Mouse (Mus musculus): Measurements from ENCODE around the gene Pam16. TPM values are rescaled to one million over a fixed set of nuclear protein-coding genes. Genes with fewer than 3 reads are reported as not detected.
A peak's percentile ranks its signal among the peaks of the same experiment; 100 is the strongest.

Gene Pam16
- polyA plus RNA-seq, 1 experiment from 2014 or later, result 83.1 TPM

DNA sequence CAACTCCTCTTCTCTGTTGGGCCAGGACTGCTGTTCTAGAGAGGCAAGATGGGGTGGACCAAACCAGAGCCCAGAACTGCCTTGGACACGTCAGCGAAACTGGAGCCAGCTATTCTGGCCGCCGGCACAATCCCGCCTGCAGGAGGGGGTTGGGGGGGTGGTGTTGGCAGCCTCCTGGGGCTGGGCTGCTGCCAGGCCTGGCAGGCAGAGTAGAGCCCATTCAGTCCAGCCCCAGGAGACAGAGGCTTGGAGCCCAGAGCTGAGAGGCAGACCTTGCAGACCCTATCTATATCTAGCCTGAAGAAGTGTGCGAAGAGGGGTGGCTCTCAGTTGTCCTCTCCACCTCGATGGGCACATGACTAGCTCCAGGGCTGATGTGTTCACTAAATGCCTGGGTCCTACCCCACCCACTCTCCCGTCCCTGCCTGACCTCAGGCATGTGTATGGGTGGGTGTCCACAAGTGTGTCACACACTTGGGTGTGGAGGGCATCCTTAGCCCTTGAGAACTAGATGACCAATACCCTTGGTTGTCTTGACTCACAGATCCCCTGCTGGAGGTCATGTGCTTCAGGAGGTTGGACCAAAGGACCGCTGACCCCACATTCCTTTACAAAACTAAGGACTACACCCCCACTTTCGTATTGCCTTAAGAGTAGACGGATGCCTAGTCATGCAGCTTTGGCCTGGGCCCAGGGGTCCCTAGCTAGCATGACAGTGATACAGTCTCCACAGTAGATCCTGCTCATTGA is 19.1 kb upstream of the Pam16 start:
- Histone ChIP-seq H3K27ac (peak overlapping the region; percentile 92), H3K9me3 (no peaks in the 10 kb centered on the region)

DNA sequence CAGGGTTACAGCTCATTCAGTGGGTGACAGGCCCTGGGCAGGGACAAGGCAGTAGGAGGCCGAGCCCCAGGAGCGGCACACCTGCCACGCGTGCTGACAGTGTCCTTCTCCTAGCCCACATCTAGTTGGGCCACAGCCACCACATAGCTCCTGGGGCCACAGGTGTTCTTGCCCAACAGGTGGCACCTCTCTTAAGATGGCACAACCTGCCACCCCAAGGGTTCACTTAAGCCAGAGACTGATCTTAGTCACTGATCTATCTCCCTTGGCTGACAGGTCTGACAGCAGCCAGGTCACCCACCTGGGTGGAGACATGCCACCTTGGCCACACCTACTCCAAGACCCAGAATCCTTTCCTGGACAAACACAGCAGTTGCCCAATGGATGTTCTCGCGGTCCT is 18.1 kb upstream of the Pam16 start:
- Histone ChIP-seq H3K4me3 (peak overlapping the region; percentile 80), H3K27ac (peak overlapping the region; percentile 92), H3K4me1 (peaks cover 80% of the 10 kb centered on the region), H3K9ac (no peak overlapping the region), H3K4me2 (peak overlapping the region; percentile 70), H3K36me3 (peaks cover 20% of the 10 kb centered on the region), H3K9me3 (no peaks in the 10 kb centered on the region), H3K27me3 (no peaks in the 10 kb centered on the region)
- 73% methylated on average over 6 of the region's 6 CpGs for WGBS
- ATAC-seq (ENCODE audit: insufficient number of reproducible peaks, low FRiP score, low TSS enrichment, low read depth), result no peak

More for the DNA sequence above, 19.1 kb upstream of the Pam16 start:
- H3K27me3 ChIP-seq, result no peaks in the 10 kb centered on the region
- peaks cover 89% of the 10 kb centered on the region for H3K4me1 ChIP-seq
- ATAC-seq (ENCODE audit: insufficient number of reproducible peaks, low FRiP score, low TSS enrichment, low read depth), result 0 out of 2 replicates have a peak, but pooled peaks have one; percentile 30
- H3K9ac ChIP-seq, result no peak overlapping the region
- H3K4me3 ChIP-seq, result peak overlapping the region; percentile 80
- WGBS, result 46% methylated on average over 11 of the region's 11 CpGs
- H3K36me3 ChIP-seq, result peaks cover 29% of the 10 kb centered on the region
- H3K4me2 ChIP-seq, result peak overlapping the region; percentile 70

DNA sequence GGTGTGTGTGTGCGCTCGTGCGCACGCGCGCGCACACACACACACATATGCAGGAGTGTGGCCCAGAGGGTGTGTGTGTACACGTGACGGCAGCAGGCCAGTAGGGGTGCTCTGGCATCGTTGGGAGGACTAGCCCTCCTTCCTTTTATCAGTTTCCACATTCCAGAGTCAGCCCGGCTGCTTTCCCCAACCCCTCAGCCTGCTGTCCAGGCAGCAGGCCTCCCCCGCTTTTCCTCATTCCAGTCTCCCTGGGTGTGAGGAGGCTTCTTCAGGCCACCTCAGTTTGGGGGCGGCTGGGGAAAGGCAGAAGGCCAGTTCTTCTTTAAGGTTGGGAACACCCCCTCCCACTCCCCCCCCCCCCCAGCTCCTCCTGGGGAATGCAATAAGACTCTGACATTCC is 17.4 kb upstream of the Pam16 start:
- Histone ChIP-seq H3K9me3 (no peaks in the 10 kb centered on the region), H3K27me3 (no peaks in the 10 kb centered on the region), H3K4me1 (peaks cover 72% of the 10 kb centered on the region), H3K9ac (no peak overlapping the region), H3K4me2 (peak overlapping the region; percentile 70), H3K4me3 (peak overlapping the region; percentile 80), H3K36me3 (peaks cover 22% of the 10 kb centered on the region), H3K27ac (peak overlapping the region; percentile 92)
- 20% methylated on average over 13 of the region's 13 CpGs for WGBS
- ATAC-seq (ENCODE audit: insufficient number of reproducible peaks, low FRiP score, low TSS enrichment, low read depth), result peak; percentile 54; the same call in 1 of the 2 replicates

DNA sequence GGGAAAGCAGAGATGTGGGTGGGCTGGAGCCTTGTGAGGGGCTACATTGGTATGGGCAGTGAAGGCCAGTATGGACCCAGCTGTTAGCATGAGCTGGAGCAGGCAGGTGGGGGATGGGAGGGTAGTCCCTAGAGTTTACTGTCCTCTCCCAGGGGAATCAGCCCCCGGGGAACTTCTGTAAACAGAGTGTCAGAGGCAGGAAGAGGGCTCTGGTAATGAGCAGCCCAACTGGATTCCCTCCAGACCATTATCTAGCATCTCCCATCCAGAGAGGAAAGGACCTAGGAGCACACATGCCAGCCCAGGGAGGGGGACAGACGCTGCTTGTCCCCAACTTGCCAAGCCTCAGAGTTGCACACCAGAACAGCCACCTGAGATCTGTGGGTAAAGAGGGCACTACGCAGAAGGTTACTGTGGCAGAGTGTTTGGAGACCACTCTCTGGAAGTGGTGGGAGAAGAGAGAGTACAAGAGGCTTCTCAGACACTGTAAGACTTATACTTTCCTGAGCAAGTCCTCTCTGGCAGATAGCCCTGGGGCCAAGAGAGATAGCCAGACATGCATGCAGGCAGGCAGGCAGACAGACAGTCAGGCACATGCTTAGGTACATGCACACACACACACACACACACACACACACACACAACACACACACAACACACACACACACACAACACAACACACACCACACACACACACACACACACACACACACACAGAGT is 16.5 kb upstream of the Pam16 start:
- H3K4me2 ChIP-seq, result peak overlapping the region; percentile 70
- H3K27me3 ChIP-seq, result no peaks in the 10 kb centered on the region
- peaks cover 18% of the 10 kb centered on the region for H3K36me3 ChIP-seq
- H3K9ac ChIP-seq, result peak overlapping the region; percentile 86; the same call in 1 of the 2 replicates
- no peaks in the 10 kb centered on the region for H3K9me3 ChIP-seq
- WGBS, result 38% methylated on average over 3 of the region's 3 CpGs
- peaks cover 66% of the 10 kb centered on the region for H3K4me1 ChIP-seq
- peak overlapping the region; percentile 80 for H3K4me3 ChIP-seq
- H3K27ac ChIP-seq, result peak overlapping the region; percentile 92
- ATAC-seq (ENCODE audit: insufficient number of reproducible peaks, low FRiP score, low TSS enrichment, low read depth), result no peak

DNA sequence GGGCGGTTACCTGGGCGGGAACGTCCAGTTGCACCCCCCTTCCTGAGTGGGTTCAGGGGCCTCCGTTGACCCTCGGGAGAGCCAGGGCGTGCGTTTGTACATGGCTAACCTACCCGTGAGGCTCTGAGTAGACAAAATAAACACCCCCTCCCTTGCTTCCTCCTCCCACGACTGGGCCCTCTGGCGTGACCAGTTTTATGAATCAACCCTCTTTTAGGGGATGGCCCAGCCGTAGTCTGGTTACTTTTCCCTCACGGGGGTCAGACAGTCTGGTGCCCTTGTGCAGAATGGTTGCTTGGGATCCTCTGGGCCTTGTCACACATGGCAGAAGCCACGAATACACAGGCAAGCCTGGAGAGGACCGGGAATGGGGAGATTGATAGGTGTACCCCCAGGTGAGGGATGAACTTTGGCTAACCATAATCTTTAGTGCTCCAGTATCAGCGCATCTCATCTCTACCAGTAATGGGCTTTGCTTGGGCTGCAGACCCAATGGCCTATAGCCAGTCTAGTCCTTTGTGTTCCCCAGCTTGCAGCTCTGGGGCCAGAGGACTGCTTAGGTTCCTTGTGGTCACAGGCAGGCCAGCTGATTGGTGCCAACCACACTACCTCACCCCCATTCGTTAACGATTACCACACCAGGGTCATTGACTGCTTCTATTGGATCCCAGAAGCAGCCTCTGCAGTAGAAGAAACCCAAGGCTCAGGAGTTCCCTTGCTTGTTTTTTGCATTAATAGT is 15.6 kb upstream of the Pam16 start:
- ATAC-seq (ENCODE audit: insufficient number of reproducible peaks, low FRiP score, low TSS enrichment, low read depth), result no peak
- Histone ChIP-seq H3K27me3 (no peaks in the 10 kb centered on the region), H3K4me1 (peaks cover 66% of the 10 kb centered on the region), H3K4me2 (peak overlapping the region; percentile 70), H3K9me3 (no peaks in the 10 kb centered on the region), H3K36me3 (peaks cover 12% of the 10 kb centered on the region), H3K9ac (peak overlapping the region; percentile 86), H3K27ac (peak overlapping the region; percentile 92), H3K4me3 (peak overlapping the region; percentile 80)
- 5% methylated on average over 17 of the region's 17 CpGs for WGBS

DNA sequence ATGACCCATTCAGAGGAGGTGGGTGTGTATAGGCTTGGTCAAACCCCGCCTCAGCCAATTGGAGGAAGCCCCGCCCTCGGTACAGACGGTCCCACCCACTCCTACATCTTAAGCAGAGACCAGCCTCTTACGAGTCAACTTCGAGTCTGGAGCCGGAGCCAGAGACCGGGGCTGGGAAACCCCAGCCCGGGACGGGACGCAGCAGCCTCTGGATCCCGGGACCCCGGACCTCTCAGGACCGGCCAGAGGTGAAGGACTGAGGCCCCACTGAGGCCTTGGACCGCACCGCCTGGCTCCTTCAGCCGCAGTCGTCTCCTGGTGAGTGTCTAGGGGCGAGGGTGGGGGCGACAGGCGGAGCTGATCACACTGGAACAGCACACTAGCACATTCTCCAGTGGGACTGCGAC is 15.0 kb upstream of the Pam16 start, which contains the start of the genes Vasn and Dnaja3:
Gene Vasn, plus strand, starts transcription at position 111 of the 407 bp plus-strand sequence.
Gene Dnaja3, plus strand, starts transcription at position 159 of the 407 bp plus-strand sequence.
- H3K9ac ChIP-seq, result peak within 1 kb of the TSS; percentile 86
- peak within 1 kb of the TSS; percentile 92 for H3K27ac ChIP-seq
- H3K4me1 ChIP-seq, result peaks cover 65% of the 10 kb centered on the region
- H3K4me2 ChIP-seq, result peak within 1 kb of the TSS; percentile 70
- 0% methylated on average over 19 of the region's 22 CpGs for WGBS
- no peaks in the 10 kb centered on the region for H3K9me3 ChIP-seq
- peak within 1 kb of the TSS; percentile 80 for H3K4me3 ChIP-seq
- H3K27me3 ChIP-seq, result no peaks in the 10 kb centered on the region
- H3K36me3 ChIP-seq, result peaks cover 12% of the 10 kb centered on the region
- peak; percentile 91 for ATAC-seq (ENCODE audit: insufficient number of reproducible peaks, low FRiP score, low TSS enrichment, low read depth)

DNA sequence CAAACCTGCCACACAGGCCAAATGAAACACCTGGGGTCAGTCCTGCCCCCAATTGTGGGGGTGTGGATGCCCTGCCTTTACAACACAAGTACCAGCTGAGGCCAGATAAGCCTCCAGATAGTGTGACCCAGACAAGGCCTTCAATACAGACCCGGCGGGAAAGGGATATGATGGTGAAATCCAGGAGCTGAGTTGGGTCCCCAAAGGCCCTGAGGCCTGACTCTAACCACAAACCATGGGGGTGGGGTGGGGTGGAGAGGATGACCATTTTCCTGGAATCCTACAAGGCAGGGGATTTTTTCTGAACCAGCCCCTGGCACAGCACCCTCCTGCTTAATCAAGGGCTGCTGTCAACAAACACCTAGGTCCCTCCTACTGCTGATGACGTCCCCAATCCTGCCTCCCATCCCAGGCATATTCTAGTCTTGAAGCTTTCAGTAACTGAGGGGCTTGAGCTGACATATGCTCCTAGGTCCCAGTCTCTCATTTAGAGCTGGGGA is 14.2 kb upstream of the Pam16 start:
- 82% methylated on average over 3 of the region's 3 CpGs for WGBS
- H3K9me3 ChIP-seq, result no peaks in the 10 kb centered on the region
- H3K27ac ChIP-seq, result no peak overlapping the region
- no peak overlapping the region for H3K4me3 ChIP-seq
- H3K4me2 ChIP-seq, result no peak overlapping the region
- peaks cover 8% of the 10 kb centered on the region for H3K36me3 ChIP-seq
- H3K4me1 ChIP-seq, result peaks cover 56% of the 10 kb centered on the region
- H3K27me3 ChIP-seq, result no peaks in the 10 kb centered on the region
- no peak for ATAC-seq (ENCODE audit: insufficient number of reproducible peaks, low FRiP score, low TSS enrichment, low read depth)
- no peak overlapping the region for H3K9ac ChIP-seq

DNA sequence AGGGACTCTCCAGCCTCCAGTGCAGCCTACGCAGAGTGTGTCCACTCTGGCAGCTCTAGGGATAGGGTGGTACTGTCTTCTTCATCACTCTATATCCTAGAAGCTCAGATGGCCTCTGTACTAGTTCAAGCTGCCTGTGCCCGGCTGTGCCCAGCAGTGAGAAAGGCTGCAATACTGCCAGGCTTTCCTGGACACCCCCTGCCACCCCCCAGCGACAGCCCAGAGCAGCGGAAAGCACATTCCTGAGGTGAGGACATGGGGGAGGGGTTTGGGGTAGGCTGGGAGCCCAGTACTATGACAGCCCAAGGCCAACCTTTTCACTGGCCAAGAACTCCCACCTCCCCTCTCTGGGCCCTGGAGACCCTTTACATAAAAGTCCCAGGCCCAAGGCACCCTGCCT is 11.0 kb upstream of the Pam16 start:
- 43% methylated on average over 4 of the region's 4 CpGs for WGBS
- peaks cover 32% of the 10 kb centered on the region for H3K4me1 ChIP-seq
- H3K36me3 ChIP-seq, result peaks cover 15% of the 10 kb centered on the region; the same call in 1 of the 2 replicates
- H3K4me2 ChIP-seq, result no peak overlapping the region
- H3K27ac ChIP-seq, result no peak overlapping the region
- no peak for ATAC-seq (ENCODE audit: insufficient number of reproducible peaks, low FRiP score, low TSS enrichment, low read depth)
- H3K27me3 ChIP-seq, result no peaks in the 10 kb centered on the region
- no peak overlapping the region for H3K4me3 ChIP-seq
- H3K9me3 ChIP-seq, result no peaks in the 10 kb centered on the region
- H3K9ac ChIP-seq, result no peak overlapping the region

DNA sequence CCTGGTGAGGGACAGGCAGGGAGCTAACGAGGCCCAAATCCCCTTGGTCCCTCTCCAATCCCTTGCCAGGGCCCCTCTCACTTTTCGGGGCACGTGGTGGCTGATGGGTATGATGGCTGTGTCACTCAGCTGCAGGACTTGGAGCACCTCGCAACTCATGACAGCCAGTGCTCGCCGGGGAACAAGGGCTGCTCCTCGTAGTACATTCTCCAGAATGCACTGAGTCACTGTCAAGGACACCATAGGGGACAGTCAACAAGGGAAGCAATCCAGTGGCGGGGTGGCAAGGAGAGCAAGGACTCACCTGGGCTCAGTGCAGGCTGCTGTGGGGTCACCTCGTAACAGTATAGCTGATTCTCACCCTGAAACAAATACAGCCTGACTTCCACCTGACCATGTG is 9.9 kb upstream of the Pam16 start:
- H3K27ac ChIP-seq, result no peak overlapping the region
- H3K9me3 ChIP-seq, result no peaks in the 10 kb centered on the region
- peaks cover 15% of the 10 kb centered on the region; the same call in 1 of the 2 replicates for H3K36me3 ChIP-seq
- no peak overlapping the region for H3K4me2 ChIP-seq
- no peak overlapping the region for H3K9ac ChIP-seq
- H3K27me3 ChIP-seq, result no peaks in the 10 kb centered on the region
- H3K4me3 ChIP-seq, result no peak overlapping the region
- WGBS, result 77% methylated on average over 9 of the region's 9 CpGs
- no peak for ATAC-seq (ENCODE audit: insufficient number of reproducible peaks, low FRiP score, low TSS enrichment, low read depth)
- peaks cover 29% of the 10 kb centered on the region for H3K4me1 ChIP-seq

DNA sequence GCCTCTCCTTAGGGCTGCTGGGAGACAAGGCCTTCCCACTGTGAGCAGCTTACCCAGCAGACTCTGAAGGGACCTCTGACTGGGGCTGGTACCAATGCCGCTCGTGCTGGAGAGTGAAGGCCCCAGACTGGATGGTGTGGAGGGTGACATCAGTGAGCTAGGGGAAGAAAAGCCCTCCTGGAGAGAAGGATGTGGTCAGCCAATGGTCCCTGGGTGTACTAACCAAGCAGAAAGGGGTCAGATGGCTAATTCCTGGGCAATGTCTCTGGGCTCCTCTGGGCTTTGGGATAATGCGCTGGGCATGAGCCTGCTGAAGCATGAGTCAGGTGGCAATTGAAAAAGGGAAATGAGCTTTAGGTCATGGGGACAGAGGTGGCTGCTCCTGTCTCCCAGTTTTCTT is 8.9 kb upstream of the Pam16 start:
- Histone ChIP-seq H3K27me3 (no peaks in the 10 kb centered on the region), H3K36me3 (peaks cover 15% of the 10 kb centered on the region; the same call in 1 of the 2 replicates), H3K27ac (no peak overlapping the region), H3K9ac (no peak overlapping the region), H3K4me1 (peaks cover 22% of the 10 kb centered on the region), H3K4me2 (no peak overlapping the region), H3K4me3 (no peak overlapping the region), H3K9me3 (no peaks in the 10 kb centered on the region)
- no peak for ATAC-seq (ENCODE audit: insufficient number of reproducible peaks, low FRiP score, low TSS enrichment, low read depth)
- 95% methylated on average over 3 of the region's 3 CpGs for WGBS

DNA sequence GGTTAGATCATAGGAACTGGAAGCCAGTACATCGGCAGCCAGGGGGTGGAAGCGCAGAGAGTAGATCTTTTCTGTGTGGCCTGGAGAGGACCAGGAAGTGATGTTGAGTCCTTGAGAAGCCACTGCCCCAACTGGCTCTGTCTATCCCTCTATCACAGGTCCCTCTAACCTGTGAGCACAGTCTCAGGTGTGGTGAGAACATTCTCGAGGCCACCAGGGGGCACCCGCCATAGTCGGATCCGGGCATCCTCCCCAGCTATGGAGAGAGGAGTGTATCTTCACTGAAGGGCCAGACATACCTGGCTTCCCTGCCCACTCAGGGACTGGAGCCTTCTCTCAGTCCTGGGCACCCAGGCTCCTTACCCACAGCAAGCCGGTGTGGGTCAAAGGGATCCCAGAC is 7.3 kb upstream of the Pam16 start:
- peaks cover 20% of the 10 kb centered on the region for H3K36me3 ChIP-seq
- no peaks in the 10 kb centered on the region for H3K27me3 ChIP-seq
- H3K9me3 ChIP-seq, result no peaks in the 10 kb centered on the region
- 44% methylated on average over 7 of the region's 7 CpGs for WGBS
- H3K4me2 ChIP-seq, result no peak overlapping the region
- ATAC-seq (ENCODE audit: insufficient number of reproducible peaks, low FRiP score, low TSS enrichment, low read depth), result no peak
- H3K27ac ChIP-seq, result peak overlapping the region; percentile 22; the same call in 1 of the 2 replicates
- peaks cover 22% of the 10 kb centered on the region for H3K4me1 ChIP-seq
- H3K4me3 ChIP-seq, result no peak overlapping the region
- no peak overlapping the region for H3K9ac ChIP-seq

All from limb, embryonic 15.5 days (tissue).